Mouse (Mus musculus) liver, embryonic 14.5 days (tissue): ENCODE measurements around the gene Cldnd2.

Source experiments
- CTCF ChIP-seq: IDR thresholded peaks from 2 replicates; pipeline ENCODE4 v1.5.1; 2016; ENCODE audit warnings: antibody characterized with exemption, low read depth, control low read depth
- EP300 ChIP-seq: IDR thresholded peaks from 2 replicates; pipeline ENCODE4 v1.6.1; 2016; ENCODE audit warnings: antibody characterized with exemption, low read depth

- no peak for TF ChIP-seq EP300
- TF ChIP-seq CTCF = no peak
Observed at GRCm38 (mm10) chr7:43399501-43399900, 41.1 kb upstream of the Cldnd2 start.
